Mouse (Mus musculus) midbrain, embryonic 15.5 days (tissue): Measurements from ENCODE around the gene Eif2ak4. TPM values are rescaled to one million over a fixed set of nuclear protein-coding genes. Genes with fewer than 3 reads are reported as not detected.

Experiments
- ATAC-seq: fragments of 200-750 bp; cut with Nextera tagmentation; replicated peaks from 2 replicates; pipeline ENCODE4 v1.8.0; 2017; ENCODE audit warnings: moderate TSS enrichment
- H3K27ac ChIP-seq: fragments of 300-500 bp; sonication (generic); 2 replicates; pipeline ENCODE4 v1.5.1; 2015; ENCODE audit warnings: mild to moderate bottlenecking, inconsistent platforms
- H3K27me3 ChIP-seq: fragments of 300-500 bp; sonication (generic); replicated peaks from 2 replicates; pipeline ENCODE4 v1.6.1; 2015; ENCODE audit warnings: inconsistent platforms
- H3K36me3 ChIP-seq: fragments of 300-500 bp; sonication (generic); replicated peaks from 2 replicates; pipeline ENCODE4 v1.6.1; 2015; ENCODE audit warnings: inconsistent platforms
- H3K4me1 ChIP-seq: fragments of 300-500 bp; sonication (generic); 2 replicates; pipeline ENCODE4 v1.6.1; 2015; ENCODE audit warnings: inconsistent platforms
- H3K4me2 ChIP-seq: fragments of 300-500 bp; sonication (generic); 2 replicates; pipeline ENCODE4 v1.6.1; 2015; ENCODE audit warnings: inconsistent platforms, mild to moderate bottlenecking, moderate library complexity
- H3K4me3 ChIP-seq: fragments of 300-500 bp; sonication (generic); 2 replicates; pipeline ENCODE4 v1.5.1; 2015; ENCODE audit warnings: mild to moderate bottlenecking, inconsistent platforms
- H3K9ac ChIP-seq: fragments of 300-500 bp; sonication (generic); 2 replicates; pipeline ENCODE4 v1.6.1; 2015; ENCODE audit warnings: mild to moderate bottlenecking, inconsistent platforms
- H3K9me3 ChIP-seq: fragments of 300-500 bp; sonication (generic); 2 replicates; pipeline ENCODE4 v1.6.1; 2016; ENCODE audit warnings: inconsistent platforms
- WGBS: fragments of 180-500 bp; shearing (Covaris S2); methylation state at CpG from one replicate; pipeline ENCODE4 v1.1.7; 2015; ENCODE audit warnings: mixed read lengths; 5-methylcytosine and 5-hydroxymethylcytosine counted together
- polyA plus RNA-seq: library from polyadenylated mRNA; unstranded; fragments of >200 nt; fragmentation: Nextera tagmentation; extraction: Ambion mirVana; gene quantifications from 2 replicates; pipeline ENCODE4 v1.2.1, GENCODE M21; 2015

The Eif2ak4 gene
- polyA plus RNA-seq, 1 experiment from 2014 or later, result 10.0 TPM

- H3K27ac ChIP-seq, result peak overlapping the region; percentile 50
Measured at GRCm38 (mm10) chr2:118445696-118446674, 57.6 kb downstream of the Eif2ak4 start.

DNA sequence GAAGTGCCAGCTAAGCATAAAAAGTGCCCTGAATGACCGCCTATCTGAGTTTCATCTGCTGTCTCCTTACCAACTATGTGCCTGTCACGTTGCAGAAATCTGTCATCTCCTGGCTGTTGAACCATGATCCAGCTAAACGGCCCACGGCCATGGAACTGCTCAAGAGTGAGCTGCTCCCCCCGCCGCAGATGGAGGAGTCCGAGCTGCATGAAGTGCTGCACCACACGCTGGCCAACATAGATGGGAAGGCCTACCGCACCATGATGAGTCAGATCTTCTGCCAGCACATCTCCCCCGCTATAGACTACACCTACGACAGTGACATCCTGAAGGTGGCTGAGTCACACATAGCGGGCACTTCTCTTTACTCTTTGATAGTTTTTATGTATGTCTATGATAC, 59.8 kb downstream of the Eif2ak4 start:
- H3K27ac ChIP-seq, result no peak overlapping the region
- H3K27me3 ChIP-seq, result no peaks in the 10 kb centered on the region
- WGBS, result 75% methylated on average over 12 of the region's 12 CpGs
- H3K9me3 ChIP-seq, result no peaks in the 10 kb centered on the region
- H3K9ac ChIP-seq, result no peak overlapping the region
- no peak overlapping the region for H3K4me2 ChIP-seq
- H3K4me1 ChIP-seq, result peaks cover 14% of the 10 kb centered on the region
- no peak overlapping the region for H3K4me3 ChIP-seq
- 0 out of 2 replicates have a peak, but pooled peaks cover 2% of the 10 kb centered on the region for H3K36me3 ChIP-seq
- no peak for ATAC-seq

More at GRCm38 (mm10) chr2:118445696-118446674, 57.6 kb downstream of the Eif2ak4 start:
- Histone ChIP-seq H3K36me3 (0 out of 2 replicates have a peak, but pooled peaks cover 2% of the 10 kb centered on the region), H3K4me1 (peaks cover 14% of the 10 kb centered on the region), H3K9me3 (no peaks in the 10 kb centered on the region), H3K27me3 (no peaks in the 10 kb centered on the region), H3K4me3 (no peak overlapping the region), H3K4me2 (no peak overlapping the region), H3K9ac (no peak overlapping the region)
- peak; percentile 82 for ATAC-seq
- WGBS, result 40% methylated on average over 13 of the region's 13 CpGs

GRCm38 (mm10) chr2:118451056-118451455, 62.6 kb downstream of the Eif2ak4 start:
- Histone ChIP-seq H3K36me3 (0 out of 2 replicates have a peak, but pooled peaks cover 2% of the 10 kb centered on the region), H3K9ac (no peak overlapping the region), H3K4me2 (no peak overlapping the region), H3K27me3 (no peaks in the 10 kb centered on the region), H3K4me1 (peaks cover 7% of the 10 kb centered on the region), H3K9me3 (no peaks in the 10 kb centered on the region), H3K4me3 (no peak overlapping the region), H3K27ac (no peak overlapping the region)
- ATAC-seq, result no peak
- 95% methylated on average over 6 of the region's 6 CpGs for WGBS

- Histone ChIP-seq H3K4me1 (peaks cover 9% of the 10 kb centered on the region; the same call in 1 of the 2 replicates), H3K27me3 (no peaks in the 10 kb centered on the region), H3K9me3 (no peaks in the 10 kb centered on the region), H3K9ac (no peak overlapping the region), H3K36me3 (peaks cover 6% of the 10 kb centered on the region; the same call in 1 of the 2 replicates), H3K4me2 (no peak overlapping the region), H3K27ac (no peak overlapping the region), H3K4me3 (no peak overlapping the region)
- WGBS, result 79% methylated on average over 3 of the region's 3 CpGs
- no peak for ATAC-seq
Measured at GRCm38 (mm10) chr2:118457029-118457428, 68.6 kb downstream of the Eif2ak4 start.

DNA sequence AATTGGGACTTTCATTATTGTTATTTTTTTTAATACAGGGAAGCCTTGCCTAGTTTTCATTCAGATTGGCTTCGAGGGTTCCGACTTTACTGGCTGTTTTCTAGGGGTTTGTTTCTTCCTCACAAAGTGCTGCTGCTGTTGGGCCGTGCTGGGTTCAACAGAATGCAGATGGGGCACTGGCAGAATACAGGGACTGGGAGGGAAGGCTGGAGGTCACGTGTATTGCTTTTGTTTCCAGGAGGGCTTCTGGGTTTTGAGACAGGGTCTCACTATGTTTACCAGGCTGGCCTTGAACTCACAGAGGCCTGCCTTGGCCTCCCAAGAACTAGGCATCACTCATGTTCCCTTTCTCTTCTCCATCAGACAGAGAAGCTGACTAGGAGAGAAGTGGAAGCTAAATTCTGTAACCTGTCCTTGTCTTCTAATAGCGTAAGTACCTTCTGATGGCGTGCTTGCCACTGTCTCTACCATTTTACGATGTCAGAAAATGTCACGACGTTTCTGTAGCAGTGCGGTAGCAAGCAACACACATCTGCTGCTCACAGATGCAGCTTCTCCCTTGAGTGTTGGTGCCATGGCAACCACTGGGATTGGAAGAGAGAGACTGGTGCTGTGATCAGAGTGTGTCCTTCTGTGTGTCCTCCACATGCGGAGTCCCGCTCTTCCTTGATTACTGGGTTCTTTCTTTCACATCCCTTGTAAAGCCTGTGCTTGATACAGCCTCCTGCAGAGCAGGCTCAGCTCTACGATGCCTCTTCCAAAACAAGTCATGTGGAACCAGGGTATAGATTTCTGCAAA, 69.2 kb downstream of the Eif2ak4 start:
- 52% methylated on average over 13 of the region's 13 CpGs for WGBS
- Histone ChIP-seq H3K4me3 (no peak overlapping the region), H3K9ac (no peak overlapping the region)

DNA sequence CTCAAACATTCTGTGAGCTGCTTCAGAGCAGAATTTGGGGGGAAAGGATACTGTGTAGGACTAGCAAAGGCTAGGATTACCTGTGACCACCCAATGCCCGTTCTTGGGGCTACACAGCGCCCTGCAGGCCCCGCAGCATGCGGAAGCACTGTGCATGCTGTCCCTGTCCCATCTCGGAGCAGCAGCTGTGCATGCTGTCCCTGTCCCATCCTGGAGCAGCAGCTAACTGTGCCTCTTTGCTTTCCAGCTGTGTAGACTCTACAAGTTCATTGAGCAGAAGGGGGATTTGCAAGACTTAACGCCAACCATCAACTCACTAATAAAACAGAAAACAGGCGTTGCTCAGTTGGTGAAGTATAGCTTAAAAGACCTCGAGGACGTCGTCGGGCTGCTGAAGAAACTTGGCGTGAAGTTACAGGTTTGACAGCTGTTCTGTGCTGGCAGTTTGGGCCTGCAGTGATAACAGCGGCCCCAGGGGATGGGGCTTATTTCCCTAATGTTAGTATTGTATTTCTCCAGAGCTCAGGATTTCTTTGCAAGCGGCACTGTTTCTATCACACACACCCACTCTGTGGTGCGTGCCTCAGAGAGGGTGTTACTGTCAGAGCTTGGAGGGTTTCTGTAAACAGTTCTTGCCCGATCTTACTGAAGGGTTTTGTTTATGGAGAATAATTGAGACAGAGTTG, 73.2 kb downstream of the Eif2ak4 start:
- Histone ChIP-seq H3K4me3 (no peak overlapping the region), H3K9me3 (no peaks in the 10 kb centered on the region), H3K36me3 (peaks cover 12% of the 10 kb centered on the region; the same call in 1 of the 2 replicates), H3K9ac (no peak overlapping the region), H3K27me3 (no peaks in the 10 kb centered on the region), H3K4me1 (peaks cover 9% of the 10 kb centered on the region; the same call in 1 of the 2 replicates), H3K27ac (no peak overlapping the region), H3K4me2 (no peak overlapping the region)
- WGBS, result 75% methylated on average over 16 of the region's 16 CpGs
- ATAC-seq, result no peak

More for the DNA sequence above, 69.2 kb downstream of the Eif2ak4 start:
- H3K9me3 ChIP-seq, result no peaks in the 10 kb centered on the region
- peak overlapping the region; percentile 71 for H3K27ac ChIP-seq
- H3K4me2 ChIP-seq, result no peak overlapping the region
- peak; percentile 94 for ATAC-seq
- peaks cover 9% of the 10 kb centered on the region; the same call in 1 of the 2 replicates for H3K36me3 ChIP-seq
- peaks cover 9% of the 10 kb centered on the region; the same call in 1 of the 2 replicates for H3K4me1 ChIP-seq
- no peaks in the 10 kb centered on the region for H3K27me3 ChIP-seq

DNA sequence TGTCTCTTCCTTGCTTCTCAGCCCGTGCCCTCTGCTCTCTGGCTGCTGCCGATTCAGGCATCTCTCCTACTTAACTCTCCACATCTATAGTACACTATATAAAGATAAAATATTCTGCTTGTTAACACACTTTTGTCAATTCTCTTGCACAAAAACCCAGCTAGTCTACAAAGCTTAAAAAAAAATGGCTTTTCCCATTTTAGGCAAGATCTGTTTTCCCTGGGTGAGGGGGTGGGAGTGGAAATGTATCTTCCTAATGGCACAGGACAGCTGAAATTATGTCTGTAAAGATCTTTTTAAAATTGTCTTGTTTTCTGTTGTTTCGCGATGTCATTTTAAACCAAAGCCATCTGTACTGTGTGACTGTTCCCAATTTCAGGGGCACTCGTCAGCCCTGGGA, 75.1 kb downstream of the Eif2ak4 start:
- Histone ChIP-seq H3K27ac (no peak overlapping the region), H3K4me1 (no peaks in the 10 kb centered on the region), H3K4me3 (no peak overlapping the region), H3K36me3 (peaks cover 14% of the 10 kb centered on the region; the same call in 1 of the 2 replicates), H3K27me3 (no peaks in the 10 kb centered on the region), H3K9me3 (no peaks in the 10 kb centered on the region), H3K4me2 (no peak overlapping the region), H3K9ac (no peak overlapping the region)
- WGBS, result 84% methylated on average over 5 of the region's 5 CpGs
- no peak for ATAC-seq

DNA sequence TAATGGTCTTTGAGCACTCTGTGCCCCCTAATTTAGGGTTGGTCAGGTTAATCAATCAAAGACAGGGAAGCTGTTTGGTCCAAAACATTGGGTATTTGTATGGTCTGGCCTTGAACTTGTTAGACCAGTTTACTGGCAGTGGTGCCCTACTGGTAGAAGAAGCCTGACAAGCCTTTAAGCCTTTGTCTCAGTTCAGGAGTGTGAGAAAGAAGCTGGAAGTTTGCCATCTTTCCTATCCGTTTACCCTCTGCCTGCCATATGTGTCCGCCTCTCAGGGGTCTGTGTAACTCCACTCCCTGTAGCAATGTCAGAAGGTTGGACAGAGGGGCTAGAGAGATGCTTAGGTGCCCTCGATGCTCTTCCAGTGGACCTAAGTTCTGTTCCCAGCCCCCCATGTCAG, 76.0 kb downstream of the Eif2ak4 start:
- Histone ChIP-seq H3K9me3 (no peaks in the 10 kb centered on the region), H3K36me3 (peaks cover 18% of the 10 kb centered on the region; the same call in 1 of the 2 replicates), H3K27me3 (no peaks in the 10 kb centered on the region), H3K9ac (no peak overlapping the region), H3K4me2 (no peak overlapping the region), H3K27ac (no peak overlapping the region), H3K4me1 (no peaks in the 10 kb centered on the region), H3K4me3 (no peak overlapping the region)
- no peak for ATAC-seq
- 85% methylated on average over 3 of the region's 3 CpGs for WGBS

DNA sequence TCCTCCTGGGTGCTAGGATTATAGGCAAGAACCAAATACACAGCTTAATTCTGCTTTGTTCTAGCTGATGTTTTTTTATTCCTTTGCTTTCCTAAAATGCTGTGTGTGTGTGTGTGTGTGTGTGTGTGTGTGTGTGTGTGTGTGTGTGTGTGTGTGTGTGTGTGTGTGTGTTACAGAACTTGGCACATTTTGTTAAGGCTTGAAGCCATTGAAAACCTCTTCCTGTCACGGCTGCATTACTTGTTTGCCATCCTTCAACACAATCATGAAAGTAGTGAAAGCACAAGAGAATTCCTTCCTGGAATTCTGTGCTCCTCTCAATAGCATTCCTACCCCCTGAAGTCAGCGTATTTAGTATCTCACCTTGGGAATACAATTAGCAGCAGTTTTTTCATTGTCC, 77.5 kb downstream of the Eif2ak4 start:
- Histone ChIP-seq H3K9ac (no peak overlapping the region), H3K4me1 (no peaks in the 10 kb centered on the region), H3K36me3 (peaks cover 30% of the 10 kb centered on the region; the same call in 1 of the 2 replicates), H3K9me3 (no peaks in the 10 kb centered on the region), H3K27ac (no peak overlapping the region), H3K27me3 (no peaks in the 10 kb centered on the region), H3K4me2 (no peak overlapping the region), H3K4me3 (no peak overlapping the region)
- 79% methylated on average over 2 of the region's 2 CpGs for WGBS
- no peak for ATAC-seq

- WGBS, result 46% methylated on average over 1 of the region's 1 CpGs
- no peak overlapping the region for H3K4me3 ChIP-seq
- H3K9me3 ChIP-seq, result no peaks in the 10 kb centered on the region
- no peak for ATAC-seq
- no peaks in the 10 kb centered on the region for H3K27me3 ChIP-seq
- H3K27ac ChIP-seq, result no peak overlapping the region
- no peak overlapping the region for H3K9ac ChIP-seq
- H3K4me1 ChIP-seq, result no peaks in the 10 kb centered on the region
- H3K36me3 ChIP-seq, result peaks cover 32% of the 10 kb centered on the region; the same call in 1 of the 2 replicates
- H3K4me2 ChIP-seq, result no peak overlapping the region
Measured at GRCm38 (mm10) chr2:118466601-118467000, 78.2 kb downstream of the Eif2ak4 start.

GRCm38 (mm10) chr2:118468354-118468753, 79.9 kb downstream of the Eif2ak4 start:
- no peak overlapping the region for H3K4me3 ChIP-seq
- H3K4me1 ChIP-seq, result no peaks in the 10 kb centered on the region
- no peak overlapping the region for H3K9ac ChIP-seq
- no peak overlapping the region for H3K27ac ChIP-seq
- no peak overlapping the region for H3K4me2 ChIP-seq
- ATAC-seq, result no peak
- no peaks in the 10 kb centered on the region for H3K27me3 ChIP-seq
- no peaks in the 10 kb centered on the region for H3K9me3 ChIP-seq
- peaks cover 37% of the 10 kb centered on the region; the same call in 1 of the 2 replicates for H3K36me3 ChIP-seq
